Mouse (Mus musculus): ENCODE measurements around the gene Wdr45b.
"Not testable (repeated sequence)": the region's sequence is repeated elsewhere in the genome, so short reads cannot be mapped to it uniquely, and the experiment has no call there.

Gene Wdr45b

DNA sequence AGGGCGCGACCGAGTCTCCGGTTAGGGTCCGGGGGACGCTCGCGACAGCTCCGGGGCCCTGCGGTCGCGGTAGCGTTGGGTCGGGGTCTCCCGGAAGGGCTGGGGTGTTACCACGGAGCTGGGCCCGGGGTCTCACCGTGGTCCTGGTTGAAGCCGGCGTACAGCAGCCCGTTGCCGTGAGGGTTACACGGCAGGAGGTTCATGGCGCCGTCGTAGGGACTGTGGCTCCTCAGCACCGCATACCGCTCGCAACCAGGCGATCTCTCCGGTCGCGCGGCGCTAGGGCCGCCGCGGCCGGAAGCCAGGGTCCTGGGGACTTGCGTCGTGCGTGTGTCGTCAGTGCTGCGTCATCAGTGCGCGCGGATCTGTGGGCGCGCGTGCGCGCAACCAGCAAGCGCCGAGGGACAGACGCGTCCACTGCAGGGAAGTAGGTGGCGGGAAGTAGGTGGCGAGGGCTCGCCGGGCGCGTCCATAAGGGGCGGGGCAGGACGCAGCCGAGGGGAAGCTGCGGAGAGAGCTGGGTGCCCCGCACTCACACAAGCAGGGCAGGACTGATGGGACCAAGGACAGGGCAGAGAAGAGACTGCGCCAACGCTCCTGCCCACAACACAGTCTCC lies at the start of gene Wdr45b:
Wdr45b (minus strand) TSS at position 355 of the 617 bp plus-strand sequence.
- peak; percentile 99 for DNase-seq

GRCm38 (mm10) chr11:121392405-121392804 lies 38.2 kb upstream of the Wdr45b start:
- DNase-seq = no peak

DNA sequence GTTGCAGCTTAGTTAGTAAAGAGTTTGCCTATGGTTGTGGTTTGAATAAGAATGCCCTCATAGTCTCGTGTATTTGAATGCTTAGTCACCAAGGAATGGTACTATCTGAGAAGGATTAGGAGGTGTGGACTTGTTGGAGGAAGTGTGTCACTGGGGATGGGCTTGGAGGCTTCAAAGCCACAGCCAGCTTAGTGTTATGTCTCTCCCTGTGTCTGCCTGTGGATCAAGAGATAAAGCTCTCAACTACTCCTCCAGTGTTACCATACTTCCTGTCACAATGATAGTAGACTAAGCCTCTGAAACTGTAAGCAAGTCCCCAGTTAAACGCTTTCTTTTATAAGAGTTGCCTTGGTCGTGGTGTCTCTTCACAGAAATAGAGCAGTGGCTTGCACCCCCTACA lies 36.5 kb upstream of the Wdr45b start:
- no peak for DNase-seq

GRCm38 (mm10) chr11:121388554-121388945 lies 34.3 kb upstream of the Wdr45b start:
- DNase-seq = no peak

- DNase-seq = peak; percentile 98
Observed at GRCm38 (mm10) chr11:121387750-121388553, 33.7 kb upstream of the Wdr45b start, which contains the start of gene Rab40b. Rab40b (minus strand) TSS chr11:121388251.

GRCm38 (mm10) chr11:121380294-121380693 lies 26.0 kb upstream of the Wdr45b start:
- no peak for DNase-seq

GRCm38 (mm10) chr11:121378644-121379043 lies 24.4 kb upstream of the Wdr45b start:
- DNase-seq = no peak

- DNase-seq = no peak
Observed at GRCm38 (mm10) chr11:121373305-121373704, 19.1 kb upstream of the Wdr45b start.

DNA sequence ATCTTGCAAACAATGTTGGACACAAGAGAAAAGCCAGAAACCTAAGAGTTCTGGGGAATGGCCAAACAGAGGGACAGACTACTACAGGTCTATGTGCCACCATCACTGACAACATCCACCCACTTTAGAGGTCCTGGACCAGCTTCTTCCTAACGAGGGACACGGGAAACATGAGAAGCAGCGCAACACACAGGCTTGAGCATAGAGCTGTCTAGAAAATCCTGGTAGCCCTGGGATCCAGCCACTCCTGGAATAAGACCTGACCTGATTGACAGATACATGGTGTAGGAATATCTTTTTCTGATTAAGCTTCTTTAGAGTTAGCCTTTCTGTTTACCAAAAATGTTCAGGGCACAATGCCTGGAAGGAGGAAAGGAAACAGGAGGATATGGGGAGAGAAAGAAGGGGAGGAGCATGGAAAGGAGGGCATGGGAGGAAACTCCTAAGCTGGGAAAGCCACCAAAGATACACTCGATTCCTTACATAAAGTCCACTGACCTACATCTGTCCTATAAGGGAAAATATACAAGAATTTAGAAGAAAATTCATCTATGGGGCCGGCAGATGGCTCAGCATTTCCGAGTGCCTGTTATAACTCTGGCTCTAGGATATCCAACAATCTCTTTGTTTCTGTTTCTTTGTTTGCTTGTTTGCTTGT lies 16.2 kb upstream of the Wdr45b start:
- no peak for DNase-seq

DNA sequence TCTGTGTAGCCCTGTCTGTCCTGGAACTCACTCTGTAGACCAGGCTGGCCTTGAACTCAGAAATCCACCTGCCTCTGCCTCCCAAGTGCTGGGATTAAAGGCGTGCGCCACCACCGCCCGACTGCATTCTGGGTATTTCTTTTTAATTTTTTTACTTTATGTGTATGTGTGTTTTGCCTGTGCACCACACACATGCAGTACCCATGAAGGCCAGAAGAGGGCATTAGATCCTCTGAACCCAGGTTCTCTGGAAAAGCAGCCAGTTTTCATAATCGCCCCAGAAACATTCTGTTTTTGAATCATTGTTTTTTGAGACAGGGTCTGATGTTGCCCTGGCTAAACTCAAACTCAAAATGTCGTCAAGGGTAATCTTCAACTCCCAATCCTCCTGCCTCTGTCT lies 15.4 kb upstream of the Wdr45b start:
- DNase-seq = peak; percentile 56

DNA sequence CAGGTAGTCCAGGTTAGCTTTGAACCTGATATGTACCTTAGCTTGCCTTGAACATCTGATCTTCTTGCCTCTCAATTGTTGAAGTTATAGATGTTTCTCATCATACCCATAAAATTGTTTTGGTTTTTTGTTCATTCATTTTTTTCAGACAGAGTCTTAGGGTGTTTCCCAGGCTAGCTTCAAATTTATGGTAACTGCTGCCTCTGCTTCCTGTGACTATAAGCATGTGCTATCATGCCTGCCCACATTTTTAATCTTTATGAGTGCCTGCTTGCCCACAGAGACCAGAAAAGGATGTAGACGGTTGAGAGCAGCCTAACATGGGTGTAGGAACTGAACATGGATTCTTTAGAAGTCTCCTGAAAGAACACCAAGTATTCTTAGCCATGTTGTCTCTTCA lies 14.5 kb upstream of the Wdr45b start:
- no peak for DNase-seq

DNA sequence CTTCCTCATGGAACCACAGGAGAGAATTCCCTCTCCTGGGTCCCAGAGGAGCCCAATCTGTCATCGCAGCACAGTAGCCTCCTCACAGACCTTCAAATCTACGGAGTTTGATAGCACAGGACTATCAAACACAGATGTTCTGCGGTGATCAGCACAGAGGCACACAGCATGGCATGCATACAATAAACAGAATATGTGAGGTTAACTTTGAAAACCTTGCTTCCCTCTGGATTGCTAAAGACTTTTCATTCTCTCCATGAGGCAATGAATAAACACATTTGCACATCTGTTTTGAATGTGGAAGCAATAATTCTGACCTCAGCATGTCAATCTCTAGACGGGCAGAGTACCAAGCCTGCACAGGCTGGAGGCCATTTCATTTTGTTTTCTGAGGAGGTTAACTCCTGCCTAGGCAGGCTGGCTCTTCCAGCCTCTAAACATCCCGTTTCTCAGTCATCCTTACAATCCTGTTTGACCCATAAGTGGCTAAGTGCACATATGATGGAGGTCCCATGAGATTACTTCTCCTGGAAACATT lies 13.0 kb upstream of the Wdr45b start:
- DNase-seq = no peak

GRCm38 (mm10) chr11:121362212-121362611 lies 8.0 kb upstream of the Wdr45b start:
- DNase-seq = peak; percentile 34

GRCm38 (mm10) chr11:121353326-121354090 lies 737 bp downstream of the Wdr45b start:
- DNase-seq = peak; percentile 42

DNA sequence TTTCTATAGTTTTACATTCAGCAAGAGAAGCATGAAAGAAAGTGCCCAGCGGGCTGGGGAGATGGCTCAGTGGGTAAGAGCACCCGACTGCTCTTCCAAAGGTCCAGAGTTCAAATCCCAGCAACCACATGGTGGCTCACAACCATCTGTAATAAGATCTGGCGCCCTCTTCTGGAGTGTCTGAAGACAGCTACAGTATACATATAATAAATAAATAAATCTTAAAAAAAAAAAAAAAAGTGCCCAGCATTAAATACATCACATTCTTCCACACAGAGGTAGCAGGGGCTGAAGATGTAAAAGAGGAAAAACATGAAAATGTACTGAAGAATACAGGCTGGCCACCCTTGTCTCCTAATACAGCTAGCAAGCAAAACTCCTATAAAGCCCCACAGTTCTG lies 5.5 kb downstream of the Wdr45b start:
- DNase-seq = not testable (repeated sequence)

GRCm38 (mm10) chr11:121348166-121348565 lies 6.1 kb downstream of the Wdr45b start:
- no peak for DNase-seq

DNA sequence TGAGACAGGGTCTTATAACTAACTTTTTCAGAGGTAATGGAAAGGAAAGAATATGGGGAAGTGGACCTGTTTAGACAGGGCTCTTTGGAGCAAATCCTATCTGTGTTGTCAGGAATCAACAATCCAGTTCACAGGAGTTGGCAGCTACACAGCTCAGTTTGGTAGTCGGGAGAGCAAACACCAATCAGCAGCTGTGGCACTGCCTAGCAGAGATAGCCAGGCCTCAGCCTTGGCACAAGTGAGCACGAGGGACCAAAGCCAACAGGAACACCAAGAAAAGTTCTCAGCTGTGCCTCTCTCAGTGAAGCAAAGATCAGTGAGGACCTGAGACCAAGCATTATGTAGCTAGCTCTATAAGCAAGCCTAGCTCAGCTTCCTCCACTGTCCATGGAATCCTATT lies 7.2 kb downstream of the Wdr45b start:
- DNase-seq = no peak

GRCm38 (mm10) chr11:121342423-121342822 lies 11.8 kb downstream of the Wdr45b start:
- DNase-seq = not testable (repeated sequence)

DNA sequence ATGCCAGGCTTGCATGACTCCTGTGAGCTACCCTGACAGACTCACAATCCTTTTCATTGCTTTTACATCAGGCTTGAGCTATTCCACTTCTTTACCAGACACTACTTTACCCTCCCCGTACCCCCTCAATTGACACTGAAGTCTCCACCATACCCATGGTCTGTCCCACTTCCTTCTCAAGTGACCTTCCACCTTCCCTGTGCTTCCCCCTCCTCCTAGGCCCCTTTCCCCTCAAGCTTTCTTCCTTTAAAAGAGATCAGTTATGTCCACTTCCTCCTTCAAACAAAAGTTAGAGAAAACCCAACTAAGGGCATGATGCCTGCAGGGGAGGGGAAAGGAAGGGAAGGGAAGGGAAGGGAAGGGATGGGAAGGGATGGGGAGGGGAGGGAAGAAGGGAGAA lies 14.0 kb downstream of the Wdr45b start:
- DNase-seq = no peak

DNA sequence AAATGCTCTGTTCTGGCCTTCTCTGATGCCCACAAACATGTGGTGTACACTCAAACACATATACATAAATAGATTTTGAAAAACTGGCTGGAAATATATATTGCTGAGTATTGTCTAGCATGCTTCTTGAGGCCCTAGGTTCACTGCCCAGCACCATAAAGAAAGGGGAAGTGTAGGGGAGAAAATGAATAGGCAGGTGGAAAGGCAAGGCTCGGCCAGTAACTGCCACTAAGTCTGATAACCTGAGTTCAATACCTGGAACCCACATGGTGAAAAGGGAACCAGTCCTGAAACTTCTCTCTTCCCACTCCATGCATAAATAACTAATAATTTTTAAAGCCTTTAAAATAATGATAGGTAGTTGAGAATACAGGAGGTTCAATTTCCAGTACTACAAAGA lies 14.6 kb downstream of the Wdr45b start:
- DNase-seq = no peak

DNA sequence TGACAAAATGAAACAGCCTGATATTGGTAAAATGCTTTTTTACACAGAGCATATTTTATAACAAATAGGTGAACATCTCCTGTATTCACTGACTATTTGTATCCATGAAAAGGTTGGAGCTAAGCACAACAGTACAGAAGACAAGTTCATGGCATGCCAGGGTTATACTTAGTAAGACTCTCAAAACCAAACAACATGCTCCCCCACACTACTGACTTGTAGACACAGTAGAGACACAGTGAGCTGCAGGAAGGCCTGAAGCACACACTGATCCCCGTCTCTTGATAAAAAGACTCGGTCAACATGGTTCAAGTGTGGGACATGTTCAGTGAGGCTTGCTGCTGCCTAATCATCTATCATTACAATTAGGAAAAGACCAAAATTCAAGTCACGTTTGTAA lies 22.6 kb downstream of the Wdr45b start:
- DNase-seq = no peak

GRCm38 (mm10) chr11:121328619-121329018 lies 25.6 kb downstream of the Wdr45b start:
- no peak for DNase-seq

- no peak for DNase-seq
Observed at GRCm38 (mm10) chr11:121328206-121328605, 26.0 kb downstream of the Wdr45b start.
